Mouse (Mus musculus) urinary bladder, adult 18-20 months (tissue): ENCODE results near the gene Fras1.

Experiments used
- DNase-seq, 2 experiments: peaks; one replicate each; pipeline ENCODE4 v3.0.0; 2022; ENCODE audit warnings: low spot score in 2 of 2, mixed read lengths in 2 of 2

Gene Fras1

DNA sequence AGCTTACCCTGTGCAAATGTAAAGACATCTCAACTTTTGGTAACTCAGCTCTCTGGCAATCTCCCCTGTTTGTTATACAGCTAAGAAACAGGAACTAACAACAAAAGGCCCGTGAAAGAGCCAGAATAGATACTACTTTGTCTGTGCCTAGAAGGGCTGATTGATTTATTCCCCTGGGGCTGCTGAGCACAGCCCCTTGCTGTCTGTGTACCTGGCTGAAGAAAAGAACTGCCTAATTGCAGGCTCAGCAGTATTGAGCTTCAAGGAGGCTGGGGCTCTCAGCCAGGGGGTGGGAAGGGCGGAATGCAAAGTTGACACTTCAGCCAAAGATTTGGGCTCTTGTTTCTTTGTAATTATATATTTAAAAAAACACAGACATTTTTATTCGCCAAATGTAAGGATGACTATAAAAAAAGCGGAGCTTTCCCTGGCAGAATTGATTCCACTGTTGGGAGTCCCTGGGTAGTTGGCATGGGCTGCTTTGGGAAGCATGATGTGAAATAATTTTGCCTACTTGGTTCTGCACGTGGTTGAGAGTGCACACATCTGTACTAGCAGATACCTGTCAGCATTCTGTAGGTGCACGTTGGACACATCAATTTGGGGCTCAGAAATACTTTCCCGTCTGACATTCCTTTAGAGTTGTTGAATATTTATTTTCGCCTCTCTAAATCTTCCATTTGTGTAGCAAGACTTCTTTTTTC, 31.5 kb downstream of the Fras1 start:
- no peak for DNase-seq

DNA sequence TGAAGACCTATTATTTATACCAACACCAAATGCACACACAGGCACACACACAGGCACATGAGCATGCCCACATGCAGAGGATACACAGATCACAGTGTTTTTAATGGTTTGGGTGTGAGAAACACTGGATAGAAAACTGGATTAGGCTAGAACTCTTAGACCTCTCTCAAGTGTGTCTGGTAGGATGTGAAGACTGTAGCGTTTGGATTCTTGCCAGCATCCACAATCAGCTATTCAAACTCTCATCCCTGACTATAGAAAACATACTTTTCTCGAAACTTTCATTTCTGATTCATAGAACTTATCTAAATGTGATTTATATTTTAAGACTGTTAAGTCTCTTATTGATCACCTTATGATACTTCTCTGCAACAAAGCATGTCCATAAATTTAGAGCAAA, 34.5 kb downstream of the Fras1 start:
- DNase-seq, result no peak

DNA sequence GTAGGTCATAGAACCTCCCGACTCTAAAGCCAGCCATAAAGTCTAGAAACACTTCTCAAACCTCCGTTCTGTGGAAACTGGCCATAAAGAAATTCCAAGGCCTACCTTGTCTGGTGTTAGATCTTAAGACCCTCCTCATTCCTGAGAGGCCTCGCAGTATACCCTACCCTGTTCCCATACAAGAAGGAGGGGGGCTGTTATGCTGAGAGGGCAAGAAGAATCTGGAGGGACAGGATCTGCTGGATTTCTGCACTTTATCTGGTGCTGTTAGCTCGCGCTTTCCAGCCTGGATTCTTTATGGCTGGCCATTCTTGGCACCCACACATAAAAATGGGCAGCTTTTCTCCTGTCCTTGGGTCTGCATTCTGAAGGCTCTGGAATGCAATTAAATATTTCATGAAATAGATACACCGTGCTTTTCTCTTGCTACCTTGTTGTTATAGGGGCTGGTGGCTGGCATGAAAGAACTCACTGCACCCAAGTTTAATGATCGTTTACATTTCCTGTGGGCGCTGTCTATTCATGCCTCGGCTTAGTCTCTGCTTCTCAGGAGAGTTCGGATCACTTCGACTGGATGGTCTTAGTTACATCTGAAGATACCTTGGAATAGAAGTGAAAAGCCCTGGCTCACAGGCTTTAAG, 39.1 kb downstream of the Fras1 start:
- DNase-seq, result peak; percentile 6 to 13

- no peak for DNase-seq
These were observed 43.4 kb downstream of the Fras1 start for GRCm38 (mm10) chr5:96417121-96417520.

DNA sequence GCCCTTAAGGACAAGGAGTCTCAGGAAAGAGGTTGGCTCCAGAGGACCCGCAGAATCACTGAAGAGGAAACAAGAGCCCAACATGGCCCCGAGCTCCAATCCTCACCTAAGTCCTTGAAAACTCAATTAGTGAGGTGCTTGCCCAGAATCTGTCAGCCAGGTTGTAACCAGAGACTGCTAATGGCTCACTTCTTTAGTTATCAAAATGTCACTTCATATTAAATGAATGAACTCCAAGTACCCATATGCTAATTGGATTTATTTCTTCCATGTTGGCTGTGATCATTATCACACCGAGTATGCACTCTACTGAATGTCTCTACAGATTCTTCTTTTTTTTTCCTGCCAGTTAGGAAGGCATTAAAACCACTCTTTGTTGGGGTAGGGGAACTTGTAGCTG, 47.8 kb downstream of the Fras1 start:
- DNase-seq, result no peak

- no peak for DNase-seq
These were observed 49.0 kb downstream of the Fras1 start for GRCm38 (mm10) chr5:96422716-96423115.

- DNase-seq, result no peak
These were observed 51.6 kb downstream of the Fras1 start for GRCm38 (mm10) chr5:96425391-96425790.

DNA sequence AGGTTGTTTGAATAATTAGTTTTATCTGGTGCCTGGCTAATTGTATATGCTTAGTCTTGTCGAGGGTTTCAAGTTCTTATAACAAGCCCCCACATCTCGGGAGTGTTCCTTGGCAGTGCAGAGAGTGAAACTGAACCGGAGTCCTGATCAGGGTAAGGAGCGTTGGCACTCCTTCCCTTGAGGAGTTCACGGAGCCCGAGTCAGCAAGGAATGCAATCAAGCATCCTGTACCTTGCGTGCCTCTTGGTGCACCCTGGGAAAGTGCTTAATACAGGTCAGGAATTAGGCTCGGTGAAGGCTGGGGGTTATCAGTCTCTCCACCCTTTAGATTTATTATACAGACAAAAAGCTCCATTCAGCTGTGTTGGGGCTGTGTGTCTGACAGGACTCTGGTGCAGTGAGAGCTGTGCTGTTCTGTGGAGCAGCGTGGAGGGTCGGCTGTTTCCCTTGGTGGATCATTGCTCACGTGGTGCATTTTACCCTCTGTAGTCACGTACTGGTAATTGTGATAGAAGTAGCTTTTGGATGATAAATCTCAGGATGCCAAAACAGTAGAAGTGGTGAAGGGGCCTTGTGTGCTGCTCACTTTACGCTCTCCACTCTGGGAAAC, 55.9 kb downstream of the Fras1 start:
- no peak for DNase-seq

- DNase-seq, result no peak
These were observed 64.1 kb downstream of the Fras1 start for GRCm38 (mm10) chr5:96437870-96438269.

DNA sequence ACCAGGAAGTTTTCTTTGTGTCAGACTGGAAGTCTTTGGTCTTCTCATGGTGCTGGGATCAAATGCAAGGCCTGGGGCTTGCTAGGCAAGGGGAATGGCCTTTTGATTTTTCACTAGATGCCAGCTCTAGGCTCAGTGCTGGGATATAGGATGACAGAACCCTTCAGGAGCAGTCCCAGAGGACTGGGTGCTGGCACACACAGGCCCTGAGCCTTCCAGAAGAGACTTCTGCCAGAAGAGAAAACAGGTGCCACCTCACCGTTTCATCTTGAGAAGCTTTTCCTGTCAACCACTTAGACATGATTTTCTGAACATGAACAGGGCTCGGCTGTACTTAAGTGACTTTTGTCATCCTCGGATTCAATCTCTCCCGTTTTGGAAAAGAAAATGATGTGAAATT, 66.1 kb downstream of the Fras1 start:
- no peak for DNase-seq

DNA sequence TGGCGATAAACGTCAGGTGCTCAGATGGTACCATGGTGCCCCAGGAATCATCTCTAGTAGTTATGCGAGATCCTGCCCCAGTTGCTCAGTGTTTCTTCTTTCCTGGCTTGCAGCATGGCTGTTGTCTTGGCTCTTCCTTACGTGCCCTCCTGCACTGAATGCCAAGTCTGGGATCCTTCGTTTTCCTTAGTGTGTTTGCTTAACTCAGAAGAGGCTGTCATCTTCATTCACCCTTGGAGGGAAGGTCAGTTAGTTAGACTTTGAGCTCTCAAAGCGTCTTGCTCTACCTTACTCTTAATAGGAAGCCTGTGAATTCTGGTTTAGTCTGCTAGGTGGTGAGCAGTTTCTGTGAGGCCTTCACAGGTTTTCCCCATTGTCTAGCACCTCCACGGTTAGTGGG, 73.7 kb downstream of the Fras1 start:
- DNase-seq, result no peak

DNA sequence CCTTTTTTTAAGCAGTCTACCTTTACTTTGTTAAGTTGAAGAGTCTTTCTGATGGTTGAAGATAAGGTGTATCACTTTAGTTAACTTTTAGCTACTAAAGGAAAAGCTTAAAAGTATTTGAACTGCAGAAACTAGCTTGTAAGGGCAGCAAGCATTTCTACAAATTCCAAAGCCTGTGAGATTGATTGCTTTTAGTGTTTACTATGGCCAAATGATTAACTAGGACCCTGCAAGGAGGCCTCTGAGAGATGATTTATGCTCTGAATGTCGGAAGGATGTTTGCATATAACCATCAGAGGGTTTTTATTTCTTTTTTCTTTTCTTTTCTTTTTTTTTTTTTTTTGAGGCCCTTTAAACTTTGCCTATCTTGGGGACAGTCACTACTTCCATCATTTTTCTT, 78.3 kb downstream of the Fras1 start:
- no peak for DNase-seq

DNA sequence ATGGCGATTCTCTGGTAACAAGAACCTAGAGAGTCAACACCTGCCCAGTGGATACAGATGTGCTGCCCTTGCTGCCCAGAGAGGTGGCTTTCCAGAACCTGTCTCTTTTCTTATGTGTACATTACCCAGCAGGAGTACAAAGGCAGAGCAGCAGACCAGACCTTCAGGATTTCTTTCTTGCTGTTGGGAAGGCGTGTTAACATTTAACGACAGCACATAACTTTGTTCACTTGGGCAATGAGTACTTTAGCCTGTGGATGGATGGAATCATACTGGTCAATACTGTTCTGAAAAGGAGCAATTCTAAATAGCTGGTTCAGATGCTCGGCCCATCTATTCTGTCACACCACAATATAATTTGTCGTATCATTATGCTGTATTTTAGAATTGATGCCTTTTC, 79.6 kb downstream of the Fras1 start:
- DNase-seq, result no peak

- DNase-seq, result no peak
These were observed 80.7 kb downstream of the Fras1 start for GRCm38 (mm10) chr5:96454422-96454821.

GRCm38 (mm10) chr5:96455241-96455640, 81.5 kb downstream of the Fras1 start:
- DNase-seq, result no peak

DNA sequence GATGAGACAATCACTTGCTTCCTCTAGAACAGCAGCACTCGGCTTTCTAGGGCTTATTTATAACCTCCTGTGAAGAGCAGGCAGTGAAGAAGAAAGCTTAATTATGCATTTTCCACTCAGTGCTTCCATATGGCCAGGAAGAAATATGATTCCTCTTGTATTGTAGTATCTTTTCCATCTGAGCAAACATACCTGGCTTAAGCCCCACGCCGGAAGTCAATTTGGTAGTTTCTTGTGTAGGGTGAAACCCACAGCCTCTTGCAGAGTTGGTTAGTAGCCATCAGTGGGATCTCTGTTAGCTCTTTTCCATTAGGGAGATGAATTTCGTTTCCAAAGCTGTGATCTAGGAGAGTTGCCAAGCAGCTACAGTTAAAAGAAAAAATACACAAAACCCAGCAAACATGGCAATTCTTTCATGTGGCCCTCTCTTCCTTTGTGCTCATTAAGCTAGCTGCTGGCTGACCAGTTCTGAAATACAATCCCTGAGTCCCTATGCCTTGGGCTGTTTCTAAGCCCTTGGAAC, 83.7 kb downstream of the Fras1 start:
- DNase-seq, result no peak

- DNase-seq, result no peak
These were observed 85.8 kb downstream of the Fras1 start for GRCm38 (mm10) chr5:96459605-96460004.

DNA sequence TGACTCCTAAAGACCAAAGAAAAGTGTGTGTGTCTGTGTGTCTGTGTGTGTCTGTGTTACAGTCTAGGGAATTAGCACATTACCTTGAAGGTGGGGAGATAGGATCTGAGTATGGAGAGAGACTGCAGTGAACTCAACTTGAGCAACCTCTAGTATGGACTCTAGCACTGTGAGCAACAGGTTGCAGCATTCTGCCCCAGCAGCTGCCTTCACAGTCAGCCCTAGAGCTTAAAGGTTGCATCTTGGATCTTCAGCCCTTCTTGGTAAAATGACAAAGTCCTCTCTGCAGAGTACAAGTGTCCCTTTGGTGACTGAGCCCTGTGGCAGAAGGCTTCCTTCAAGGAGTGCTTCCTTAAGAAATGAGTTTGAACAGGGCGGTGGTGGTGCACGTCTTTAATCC, 88.4 kb downstream of the Fras1 start:
- DNase-seq, result no peak

DNA sequence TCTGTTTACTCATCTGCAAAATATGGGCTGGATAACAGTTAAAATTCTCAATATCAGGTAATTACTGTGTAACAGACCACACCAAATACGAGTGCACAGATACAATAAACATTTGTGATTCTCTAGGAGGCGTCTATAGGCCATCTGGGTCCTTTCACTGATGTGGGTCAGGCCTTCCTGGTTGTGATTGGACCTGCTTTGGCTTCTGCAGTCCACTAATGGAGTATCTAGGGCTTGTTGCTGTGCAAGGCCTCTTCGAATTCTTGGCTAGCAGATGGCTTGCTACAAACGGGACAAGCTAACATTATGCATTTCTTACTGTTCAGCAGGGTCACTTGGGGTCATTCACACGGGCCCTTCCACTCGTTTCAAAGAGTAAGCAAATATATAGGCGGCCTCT, 92.7 kb downstream of the Fras1 start:
- DNase-seq, result no peak

- DNase-seq, result no peak
These were observed 98.2 kb downstream of the Fras1 start for GRCm38 (mm10) chr5:96471995-96472394.

GRCm38 (mm10) chr5:96475488-96475887, 101.7 kb downstream of the Fras1 start:
- no peak for DNase-seq

GRCm38 (mm10) chr5:96479003-96479402, 105.2 kb downstream of the Fras1 start:
- no peak for DNase-seq

DNA sequence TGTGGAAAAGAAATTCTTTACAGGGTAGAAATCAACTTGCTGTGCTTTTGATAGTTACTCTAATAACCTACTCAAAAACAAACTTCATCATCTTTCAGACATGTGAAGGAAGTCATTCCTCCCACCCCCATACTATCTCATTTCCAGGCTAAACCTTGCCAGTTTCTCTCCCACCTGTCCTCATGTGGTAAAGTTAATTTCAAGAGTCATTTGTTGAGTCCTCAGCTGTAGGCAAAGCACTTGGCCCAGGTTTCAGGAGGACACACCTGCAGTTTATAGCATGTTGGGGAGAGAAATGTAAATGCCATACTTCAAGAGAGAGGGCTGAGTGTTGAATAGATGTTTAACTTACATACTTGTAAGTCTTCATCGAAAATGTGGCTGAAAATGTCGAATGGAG, 107.4 kb downstream of the Fras1 start:
- DNase-seq, result no peak
